Mouse (Mus musculus): ENCODE data around the gene Emp3. TPM values are rescaled to one million over a fixed set of nuclear protein-coding genes. Genes with fewer than 3 reads are reported as not detected.

Gene Emp3
- 1.3 TPM for polyA plus RNA-seq (2014; fragmentation: Illumina TruSeq; extraction: RNeasy Lipid Tissue Mini Kit (QIAGEN cat#74804); ENCODE audit: low read depth, low replicate concordance)

DNA sequence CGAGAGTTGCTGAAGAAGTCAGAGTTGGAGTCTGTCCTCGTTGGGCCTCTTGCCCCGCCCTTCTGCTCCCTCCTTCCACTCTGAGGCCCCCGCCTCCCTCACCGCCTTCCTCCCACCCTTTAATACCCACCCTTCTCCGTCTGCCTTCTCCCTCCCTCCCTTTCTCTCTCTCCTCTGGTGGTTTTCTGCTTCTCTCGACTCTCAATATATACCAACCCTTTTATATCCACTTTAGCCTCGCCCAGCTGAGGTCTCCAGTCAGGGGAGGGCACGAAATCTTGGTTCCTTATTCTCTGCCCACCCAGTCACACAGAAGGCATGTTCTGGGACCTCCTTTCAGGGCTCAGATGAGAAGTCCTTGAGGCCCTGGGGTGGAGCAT, at the start of gene Emp3:
Emp3 (minus strand) TSS at position 163 of the 380 bp plus-strand sequence.

DNA sequence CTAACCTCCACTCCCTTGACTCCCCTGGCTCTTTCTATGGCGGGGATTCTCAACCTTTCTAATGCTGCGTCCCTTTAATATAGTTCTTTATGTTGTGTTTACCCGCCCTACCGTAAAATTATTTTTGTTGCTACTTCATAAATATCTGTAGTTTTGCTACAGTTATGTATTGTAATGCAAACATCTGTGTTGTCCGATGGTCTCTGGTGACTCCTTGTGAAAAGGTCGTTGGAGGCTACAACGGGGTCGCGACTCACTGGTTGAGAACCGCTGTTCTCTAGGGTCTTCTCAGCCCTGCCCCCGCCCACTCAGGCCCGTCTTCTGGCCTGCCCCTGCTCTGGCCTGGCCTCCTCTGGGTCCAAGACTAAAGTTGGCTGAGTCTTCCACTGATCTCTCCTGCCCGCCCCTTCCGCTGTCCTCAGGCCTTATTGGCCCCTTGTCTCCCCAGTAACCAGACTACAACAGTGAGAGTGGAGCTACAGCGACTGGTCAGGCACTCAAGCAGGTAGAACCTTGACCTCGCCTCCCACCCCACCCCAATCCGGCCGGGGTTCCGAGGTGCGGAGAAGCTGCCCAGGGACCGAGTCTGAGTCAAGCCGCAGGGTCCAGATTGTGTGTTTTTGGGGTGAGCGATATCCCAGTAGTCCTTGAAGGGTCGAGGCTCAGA, 2.7 kb upstream of the Emp3 start, which contains the start of gene Ccdc114:
Ccdc114 (plus strand) TSS at position 311 of the 667 bp plus-strand sequence.

DNA sequence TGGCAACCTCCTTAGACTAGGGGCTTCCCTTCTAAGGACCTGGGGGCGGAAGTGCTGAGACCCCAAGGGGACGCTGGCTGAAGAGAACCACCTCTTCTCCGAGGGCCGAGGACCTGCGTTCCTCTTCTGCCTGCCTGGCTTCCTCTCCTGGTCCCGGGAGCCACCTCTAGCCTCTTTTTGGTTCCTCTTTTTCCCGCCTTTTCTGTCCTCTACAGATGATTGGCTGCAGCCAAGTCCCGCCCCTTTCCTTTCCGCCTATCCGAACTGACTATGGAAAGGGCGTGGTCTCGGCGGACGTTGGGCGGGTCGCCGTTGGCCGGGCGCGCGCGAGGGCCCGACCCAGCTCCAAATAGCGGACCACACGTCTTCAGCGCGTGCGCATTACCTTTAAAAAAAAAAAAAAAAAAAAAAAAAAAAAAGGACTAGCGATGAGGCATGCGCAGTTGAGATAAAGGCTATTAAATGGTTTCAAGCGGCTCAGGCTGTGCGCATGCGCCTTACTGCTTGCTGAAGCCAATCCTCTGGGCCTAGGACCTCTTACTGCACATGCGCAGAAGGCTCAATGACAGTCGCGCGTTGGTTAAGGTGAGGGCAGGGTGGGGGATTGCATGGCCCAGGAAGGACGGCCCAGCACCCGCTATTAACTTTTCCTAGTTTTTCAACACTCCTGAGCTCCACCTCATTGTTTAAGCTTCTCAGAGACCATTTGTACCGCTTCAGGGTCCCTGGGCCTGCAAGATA, 24.5 kb downstream of the Emp3 start, which contains the start of the genes Syngr4 and Tmem143:
Syngr4 (minus strand) TSS at position 198 of the 741 bp plus-strand sequence.
Tmem143 (plus strand) TSS at position 425 of the 741 bp plus-strand sequence.

DNA sequence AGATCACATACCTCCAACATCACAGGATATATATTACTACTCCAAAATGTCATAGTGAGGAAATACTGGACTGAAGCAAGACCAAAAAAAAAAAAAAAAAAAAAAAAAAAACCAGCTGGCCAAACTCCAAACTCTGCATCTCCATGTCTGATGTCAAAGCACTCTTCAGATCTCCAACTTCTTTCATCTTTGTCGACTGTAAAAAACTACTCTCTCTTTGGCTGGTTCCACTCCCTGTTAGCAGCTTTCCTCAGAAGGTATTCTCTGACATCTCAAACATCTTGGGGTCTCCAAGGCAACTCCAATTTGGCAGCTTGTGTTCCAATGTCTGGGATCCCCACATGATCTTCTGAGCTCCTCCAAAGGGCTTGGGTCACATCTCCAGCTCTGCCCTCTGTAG, 42.9 kb downstream of the Emp3 start, which contains the start of gene Grin2d:
Grin2d (minus strand) TSS at position 101 of the 400 bp plus-strand sequence.

DNA sequence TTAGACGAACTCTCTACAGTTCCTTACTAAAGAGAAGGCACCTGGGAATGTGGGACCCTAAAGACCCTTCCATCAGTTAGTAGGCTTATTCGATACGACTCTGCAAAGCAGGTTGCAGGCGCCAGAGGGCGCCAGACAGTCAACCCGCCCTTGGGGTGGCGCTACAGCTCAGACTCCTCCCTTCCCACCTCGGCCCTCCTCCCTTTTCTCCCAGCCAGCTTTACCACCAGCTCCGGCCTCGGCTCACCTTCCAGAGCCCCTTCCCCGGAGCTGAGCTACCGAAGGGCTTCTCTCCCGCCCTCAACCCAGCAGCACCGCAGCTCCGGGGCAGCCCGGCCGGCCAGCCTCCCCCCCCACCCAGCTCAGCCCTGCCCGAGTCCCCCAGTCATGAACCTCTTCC, 48.6 kb downstream of the Emp3 start, which contains the start of gene Kdelr1:
Kdelr1 (plus strand) TSS at position 149 of the 400 bp plus-strand sequence.

Other genes starting within 250 kb of the Emp3 start
- not detected for gene Ntn5, start 237.4 kb downstream of the Emp3 start, polyA plus RNA-seq (2014; fragmentation: Illumina TruSeq; extraction: RNeasy Lipid Tissue Mini Kit (QIAGEN cat#74804); ENCODE audit: low read depth, low replicate concordance)
- 1.2 TPM for gene Sec1, start 227.0 kb downstream of the Emp3 start, polyA plus RNA-seq (2014; fragmentation: Illumina TruSeq; extraction: RNeasy Lipid Tissue Mini Kit (QIAGEN cat#74804); ENCODE audit: low read depth, low replicate concordance)
- not detected for gene Car11, start 221.6 kb downstream of the Emp3 start, polyA plus RNA-seq (2014; fragmentation: Illumina TruSeq; extraction: RNeasy Lipid Tissue Mini Kit (QIAGEN cat#74804); ENCODE audit: low read depth, low replicate concordance)
- 2.3 TPM for gene Dbp, start 216.3 kb downstream of the Emp3 start, polyA plus RNA-seq (2014; fragmentation: Illumina TruSeq; extraction: RNeasy Lipid Tissue Mini Kit (QIAGEN cat#74804); ENCODE audit: low read depth, low replicate concordance)
- gene Rpl18, start 205.9 kb downstream of the Emp3 start, polyA plus RNA-seq (2014; fragmentation: Illumina TruSeq; extraction: RNeasy Lipid Tissue Mini Kit (QIAGEN cat#74804); ENCODE audit: low read depth, low replicate concordance), result 0.69 TPM
- gene Sphk2, start 203.4 kb downstream of the Emp3 start, polyA plus RNA-seq (2014; fragmentation: Illumina TruSeq; extraction: RNeasy Lipid Tissue Mini Kit (QIAGEN cat#74804); ENCODE audit: low read depth, low replicate concordance), result 0.57 TPM
- 23.8 TPM for gene Fam83e, start 200.2 kb downstream of the Emp3 start, polyA plus RNA-seq (2014; fragmentation: Illumina TruSeq; extraction: RNeasy Lipid Tissue Mini Kit (QIAGEN cat#74804); ENCODE audit: low read depth, low replicate concordance)
- gene Spaca4, start 195.6 kb downstream of the Emp3 start, polyA plus RNA-seq (2014; fragmentation: Illumina TruSeq; extraction: RNeasy Lipid Tissue Mini Kit (QIAGEN cat#74804); ENCODE audit: low read depth, low replicate concordance), result 0.35 TPM
- gene Lmtk3, start 137.7 kb downstream of the Emp3 start, polyA plus RNA-seq (2014; fragmentation: Illumina TruSeq; extraction: RNeasy Lipid Tissue Mini Kit (QIAGEN cat#74804); ENCODE audit: low read depth, low replicate concordance), result not detected
- 2.8 TPM for gene Sult2b1, start 136.7 kb downstream of the Emp3 start, polyA plus RNA-seq (2014; fragmentation: Illumina TruSeq; extraction: RNeasy Lipid Tissue Mini Kit (QIAGEN cat#74804); ENCODE audit: low read depth, low replicate concordance)
- gene Cyth2, start 106.8 kb downstream of the Emp3 start, polyA plus RNA-seq (2014; fragmentation: Illumina TruSeq; extraction: RNeasy Lipid Tissue Mini Kit (QIAGEN cat#74804); ENCODE audit: low read depth, low replicate concordance), result 69.6 TPM
- gene Kcnj14, start 96.6 kb downstream of the Emp3 start, polyA plus RNA-seq (2014; fragmentation: Illumina TruSeq; extraction: RNeasy Lipid Tissue Mini Kit (QIAGEN cat#74804); ENCODE audit: low read depth, low replicate concordance), result not detected
- 1.2 TPM for gene Grwd1, start 90.5 kb downstream of the Emp3 start, polyA plus RNA-seq (2014; fragmentation: Illumina TruSeq; extraction: RNeasy Lipid Tissue Mini Kit (QIAGEN cat#74804); ENCODE audit: low read depth, low replicate concordance)
- 20.4 TPM for gene Kdelr1, start 48.6 kb downstream of the Emp3 start, polyA plus RNA-seq (2014; fragmentation: Illumina TruSeq; extraction: RNeasy Lipid Tissue Mini Kit (QIAGEN cat#74804); ENCODE audit: low read depth, low replicate concordance)
- 0.99 TPM for gene Grin2d, start 43.0 kb downstream of the Emp3 start, polyA plus RNA-seq (2014; fragmentation: Illumina TruSeq; extraction: RNeasy Lipid Tissue Mini Kit (QIAGEN cat#74804); ENCODE audit: low read depth, low replicate concordance)
- 46.7 TPM for gene Syngr4, start 24.7 kb downstream of the Emp3 start, polyA plus RNA-seq (2014; fragmentation: Illumina TruSeq; extraction: RNeasy Lipid Tissue Mini Kit (QIAGEN cat#74804); ENCODE audit: low read depth, low replicate concordance)
- gene Tmem143, start 24.5 kb downstream of the Emp3 start, polyA plus RNA-seq (2014; fragmentation: Illumina TruSeq; extraction: RNeasy Lipid Tissue Mini Kit (QIAGEN cat#74804); ENCODE audit: low read depth, low replicate concordance), result 0.35 TPM
- gene Ccdc114, start 2.7 kb upstream of the Emp3 start, polyA plus RNA-seq (2014; fragmentation: Illumina TruSeq; extraction: RNeasy Lipid Tissue Mini Kit (QIAGEN cat#74804); ENCODE audit: low read depth, low replicate concordance), result 2.9 TPM
- gene Abcc6, start 108.9 kb upstream of the Emp3 start, polyA plus RNA-seq (2014; fragmentation: Illumina TruSeq; extraction: RNeasy Lipid Tissue Mini Kit (QIAGEN cat#74804); ENCODE audit: low read depth, low replicate concordance), result not detected
- 6.3 TPM for gene Nomo1, start 112.3 kb upstream of the Emp3 start, polyA plus RNA-seq (2014; fragmentation: Illumina TruSeq; extraction: RNeasy Lipid Tissue Mini Kit (QIAGEN cat#74804); ENCODE audit: low read depth, low replicate concordance)
- 0.25 TPM for gene Kcnj11, start 179.4 kb upstream of the Emp3 start, polyA plus RNA-seq (2014; fragmentation: Illumina TruSeq; extraction: RNeasy Lipid Tissue Mini Kit (QIAGEN cat#74804); ENCODE audit: low read depth, low replicate concordance)

Data from testis, adult 10 weeks (tissue).